Mouse (Mus musculus) kidney, adult 11 months (tissue): ENCODE measurements around the gene Olfr149.
"Not testable (repeated sequence)": the region's sequence is repeated elsewhere in the genome, so short reads cannot be mapped to it uniquely, and the experiment has no call there.

Experiments
- DNase-seq: peaks from one replicate; pipeline ENCODE4 v3.0.0; 2022

Olfr149 gene

DNA sequence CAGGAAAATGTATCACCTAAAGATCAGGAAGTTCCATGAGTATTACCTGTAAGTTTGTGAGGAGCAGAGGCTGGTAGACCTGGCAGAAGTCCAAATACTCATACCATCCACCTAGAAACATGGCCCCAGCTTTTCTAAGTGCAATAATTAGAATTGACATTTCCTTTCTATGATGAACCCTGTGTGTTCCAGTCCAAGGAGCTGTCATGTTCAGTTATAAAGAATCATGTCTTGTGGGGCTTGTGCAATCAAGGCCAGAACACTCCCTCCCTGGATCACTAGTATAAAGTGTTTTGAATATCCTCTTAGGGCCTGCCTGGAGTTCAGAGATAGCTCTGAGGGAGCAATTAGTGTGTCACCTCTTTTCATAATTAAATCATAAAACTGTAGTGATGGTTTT, at the start of gene Olfr149:
Gene Olfr149 (minus strand): TSS at position 101 of the 400 bp plus-strand sequence.
- DNase-seq: no peak

DNA sequence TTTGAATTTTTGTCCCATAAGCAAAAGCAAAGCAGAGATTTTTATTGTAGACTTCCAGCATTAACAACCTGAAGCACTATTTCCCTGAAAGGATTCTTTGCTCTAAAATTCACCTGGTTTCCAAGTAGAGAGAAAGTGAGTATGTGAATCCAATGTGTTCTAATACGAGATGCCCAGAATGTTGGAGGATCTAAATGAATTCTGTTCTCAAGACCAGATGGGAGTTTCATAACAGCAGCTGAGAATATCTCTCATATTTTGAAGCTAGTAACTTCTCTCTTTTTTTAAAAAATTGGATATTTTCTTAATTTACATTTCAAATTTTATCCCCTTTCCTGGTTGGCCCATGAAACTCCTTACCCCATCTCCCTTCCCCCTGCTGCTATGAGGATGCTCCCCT, 39.5 kb upstream of the Olfr149 start:
- DNase-seq: no peak

DNA sequence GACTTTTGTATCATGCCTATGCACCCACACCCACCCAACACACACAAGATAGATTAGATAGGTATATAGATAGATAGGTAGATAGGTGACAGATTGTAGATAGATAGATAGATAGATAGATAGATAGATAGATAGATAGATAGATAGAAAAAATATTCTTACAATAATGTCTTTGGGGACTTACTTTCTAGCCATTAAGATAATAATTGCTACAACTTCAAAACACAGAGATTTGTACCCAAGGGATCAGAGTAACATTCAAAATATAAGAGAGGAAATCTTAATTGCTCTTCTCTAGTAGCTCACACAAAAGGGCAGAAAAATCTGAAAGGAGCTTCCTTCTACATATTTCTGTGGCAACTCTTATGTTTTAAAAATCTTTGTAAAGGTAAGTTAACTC, 39.0 kb upstream of the Olfr149 start, which contains the start of gene Olfr967:
Gene Olfr967 (plus strand): TSS at position 301 of the 400 bp plus-strand sequence.
- no peak for DNase-seq

DNA sequence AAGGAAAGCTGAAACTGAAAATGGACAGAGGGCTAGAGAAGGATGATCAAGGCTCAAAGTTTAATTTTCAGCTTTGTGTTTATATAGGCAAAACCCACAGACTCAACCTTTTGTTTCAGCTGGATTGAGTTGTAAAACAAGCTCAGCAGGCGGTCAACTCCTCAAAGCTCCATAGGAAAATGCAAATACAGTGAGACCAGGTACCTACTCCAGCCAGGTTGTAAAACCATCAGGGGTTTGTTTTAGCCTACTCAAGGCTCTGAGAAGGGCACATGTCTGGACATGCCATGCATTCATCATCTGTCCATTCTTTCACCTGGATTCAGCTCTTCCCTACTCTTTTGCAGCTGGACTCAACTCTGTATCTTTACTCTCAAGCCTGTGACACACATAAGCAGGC, 33.8 kb upstream of the Olfr149 start:
- DNase-seq: no peak

DNA sequence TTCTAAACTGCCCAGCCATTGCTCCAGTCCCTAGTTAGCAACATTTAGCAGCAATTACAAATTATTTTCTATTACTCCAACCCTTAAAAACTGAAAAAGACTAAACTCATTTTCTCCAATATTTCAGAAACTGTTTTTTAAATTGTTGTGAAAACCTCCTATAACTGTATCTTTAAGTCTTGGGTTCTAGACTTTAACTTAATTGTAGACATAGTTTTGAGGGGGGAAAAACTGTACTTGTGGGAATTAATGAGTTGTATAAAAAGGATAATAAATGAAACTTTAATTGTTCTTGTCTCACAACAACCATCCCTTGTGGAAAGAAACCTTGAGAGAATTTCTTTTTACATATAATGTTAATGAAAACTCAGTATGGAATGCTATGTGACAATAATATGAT, 23.8 kb upstream of the Olfr149 start, which contains the start of gene Olfr150:
Gene Olfr150 (plus strand): TSS at position 301 of the 400 bp plus-strand sequence.
- DNase-seq: no peak

DNA sequence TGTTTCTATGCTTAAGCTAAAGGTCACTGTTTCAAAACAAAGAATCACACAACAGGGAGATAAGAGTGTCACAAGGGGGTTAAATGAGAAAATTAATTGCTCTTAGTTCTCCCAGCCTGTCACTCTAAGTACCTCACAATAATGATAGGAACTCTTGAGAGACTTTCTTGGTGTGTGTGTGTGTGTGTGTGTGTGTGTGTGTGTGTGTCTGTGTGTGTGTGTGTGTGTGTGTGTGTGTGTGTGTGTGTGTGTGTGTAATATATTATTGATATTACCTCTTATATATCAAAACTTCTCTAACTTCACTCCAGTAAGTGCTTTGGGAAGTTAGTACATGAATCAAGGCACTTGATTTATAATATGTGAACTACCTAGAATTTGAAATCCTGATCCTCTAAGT, 4.1 kb upstream of the Olfr149 start, which contains the start of gene Olfr965:
Gene Olfr965 (plus strand): TSS at position 301 of the 400 bp plus-strand sequence.
- DNase-seq: no peak

DNA sequence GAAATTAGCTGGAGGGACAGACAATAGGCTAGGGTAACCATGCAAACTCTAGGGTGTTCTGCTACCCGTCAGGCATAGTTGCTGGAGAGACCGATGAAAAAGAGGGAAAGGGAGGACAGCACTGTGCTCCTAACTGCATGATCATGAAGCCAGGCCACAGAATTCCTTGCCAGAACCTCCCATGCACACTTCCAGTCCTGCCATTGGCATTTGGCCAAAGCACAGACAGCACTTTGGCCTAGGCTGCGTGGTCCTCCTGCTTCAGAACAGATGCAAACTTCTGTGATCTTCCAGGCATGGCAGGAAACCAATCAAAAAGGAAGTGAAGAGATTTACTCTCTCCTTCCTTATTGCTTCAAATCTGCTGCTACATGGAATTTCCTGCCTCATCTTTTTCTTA, 2.0 kb upstream of the Olfr149 start:
- DNase-seq: no peak

DNA sequence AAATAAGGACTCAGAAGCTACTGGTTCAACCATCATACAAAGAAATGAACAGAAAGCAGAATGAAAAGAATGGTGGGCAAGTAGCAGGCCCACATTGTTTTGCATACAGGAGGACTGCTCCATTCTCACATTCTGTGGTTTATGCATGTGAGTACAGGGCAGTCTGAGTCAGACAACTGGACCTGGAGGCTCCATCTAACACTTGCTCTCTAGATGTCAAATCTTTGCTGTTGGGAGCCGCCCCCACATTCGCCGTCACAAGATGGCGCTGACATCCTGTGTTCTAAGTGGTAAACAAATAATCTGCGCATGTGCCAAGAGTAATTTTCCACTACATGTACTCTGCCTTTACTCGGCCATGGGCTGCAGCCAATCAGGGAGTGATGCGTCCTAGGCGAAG, 5.8 kb downstream of the Olfr149 start:
- DNase-seq: not testable (repeated sequence)

DNA sequence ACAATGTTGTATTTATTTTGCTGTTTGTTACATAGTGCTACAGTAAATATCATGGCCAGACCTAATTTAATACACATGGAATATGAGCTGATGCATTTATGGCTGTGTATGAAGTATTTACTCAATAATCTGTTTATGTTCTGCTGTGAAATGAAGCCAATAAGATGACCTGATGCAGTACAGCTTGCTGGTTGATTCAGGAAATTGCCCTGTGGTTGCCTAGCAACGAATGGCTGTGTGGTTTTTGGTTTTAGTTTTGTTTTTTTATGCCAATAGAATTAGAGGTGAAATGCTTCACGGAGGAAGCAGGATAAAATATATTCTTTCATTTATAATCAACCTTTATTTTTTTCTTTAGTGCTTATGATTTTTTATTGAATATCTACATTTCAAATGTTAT, 27.6 kb downstream of the Olfr149 start:
- no peak for DNase-seq

DNA sequence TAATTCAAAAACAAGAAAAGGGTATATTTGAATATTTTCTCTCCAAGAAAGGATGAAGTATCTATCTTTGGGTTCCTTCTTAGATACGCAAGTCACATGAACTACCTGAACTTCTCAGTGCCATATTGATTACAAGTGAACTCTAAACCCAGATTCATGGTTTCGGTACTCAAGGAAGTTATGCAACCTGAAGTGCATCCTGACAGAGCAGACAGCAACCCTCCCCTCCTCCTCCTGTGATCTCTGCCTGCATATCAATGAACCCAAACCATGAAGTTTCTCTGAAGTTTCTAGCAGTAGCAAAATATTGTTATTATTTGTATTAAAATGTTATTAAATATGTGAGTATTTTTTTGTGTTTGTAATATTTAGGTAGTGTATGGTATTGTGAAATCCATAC, 28.4 kb downstream of the Olfr149 start:
- DNase-seq: no peak

DNA sequence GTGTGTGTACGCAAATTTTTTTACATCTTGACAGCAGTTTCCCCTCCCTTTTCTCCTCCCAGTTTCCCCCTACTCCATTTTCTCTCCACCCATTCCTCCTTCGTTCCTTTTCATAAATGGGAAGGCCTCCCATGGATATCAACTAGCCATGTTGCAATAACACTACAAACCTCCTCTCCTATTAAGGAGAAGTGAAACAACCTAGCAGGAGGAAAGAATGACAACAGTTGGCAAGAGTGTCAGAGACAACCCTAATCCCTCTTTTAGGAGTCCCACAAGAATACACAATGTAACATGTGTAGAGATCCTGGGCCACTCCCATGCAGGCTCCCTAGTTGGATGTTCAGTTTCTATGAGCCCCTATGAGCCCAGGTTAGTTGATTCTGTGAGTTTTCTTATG, 32.1 kb downstream of the Olfr149 start:
- DNase-seq: no peak

DNA sequence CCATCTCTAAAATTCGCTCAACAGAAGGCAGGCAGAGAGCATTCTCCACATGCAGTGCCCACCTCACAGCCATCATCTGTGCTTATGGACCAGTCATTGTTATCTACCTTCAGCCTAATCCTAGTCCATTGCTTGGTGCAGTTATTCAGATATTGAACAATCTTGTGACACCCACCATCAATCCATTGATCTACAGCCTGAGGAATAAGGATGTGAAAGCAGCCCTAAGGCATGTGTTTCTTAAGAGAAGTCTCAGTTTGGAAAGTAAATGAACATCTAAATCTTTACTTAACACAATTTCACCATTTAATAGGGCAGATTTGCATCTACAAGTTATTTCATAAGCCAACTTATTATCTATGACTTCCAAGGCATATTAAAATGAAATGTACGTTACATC, 37.2 kb downstream of the Olfr149 start:
- DNase-seq: no peak

DNA sequence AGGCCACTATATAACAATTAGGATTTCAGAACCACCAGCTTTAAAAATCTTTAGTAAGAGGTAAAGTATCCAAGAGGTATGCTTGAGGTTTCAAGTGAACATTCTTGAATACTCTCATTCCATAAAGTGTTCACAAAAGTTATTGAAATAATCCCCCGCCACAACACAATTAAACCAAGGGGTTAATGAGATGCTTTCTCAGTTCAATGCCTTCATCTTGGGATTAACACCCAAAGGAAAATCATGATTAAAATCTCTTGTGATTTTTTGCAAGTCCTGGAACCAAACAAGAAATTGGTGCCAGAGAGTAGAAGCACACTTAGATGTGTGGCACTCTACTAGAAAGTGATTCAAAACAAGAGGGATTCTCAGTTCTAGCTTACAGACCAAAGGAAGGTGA, 40.0 kb downstream of the Olfr149 start, which contains the start of gene Olfr963:
Gene Olfr963 (plus strand): TSS at position 301 of the 400 bp plus-strand sequence.
- no peak for DNase-seq

DNA sequence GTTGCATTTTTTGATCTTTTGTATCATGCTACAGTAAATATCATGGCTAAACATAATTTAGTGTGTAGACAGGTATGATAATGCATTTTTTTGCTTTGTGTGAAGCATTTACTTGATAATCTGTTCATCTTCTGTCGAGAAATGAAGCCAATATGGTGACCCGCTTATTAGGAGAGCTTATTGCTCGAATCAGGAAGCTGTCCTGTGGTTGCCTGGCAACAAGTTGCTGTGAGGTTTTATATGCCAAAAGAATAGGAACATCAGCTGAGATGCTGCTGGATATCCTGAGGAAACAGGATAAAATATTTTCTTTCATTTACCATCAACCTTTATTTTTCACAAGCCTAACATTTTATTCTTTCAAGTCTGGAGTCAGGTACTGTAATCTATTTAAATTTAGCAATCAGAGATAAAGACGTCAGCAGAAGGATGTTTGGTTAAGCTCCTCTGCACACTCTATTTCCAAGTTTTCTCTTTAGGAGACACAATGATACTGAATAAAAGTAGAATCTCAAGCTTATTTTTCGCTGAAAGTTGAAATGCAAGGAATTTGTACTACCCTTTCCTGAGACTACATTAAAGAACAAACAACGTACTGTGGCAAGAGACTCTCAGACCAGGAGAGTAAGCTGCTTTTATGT, 52.0 kb downstream of the Olfr149 start:
- no peak for DNase-seq
